In the genomic region with DNA sequence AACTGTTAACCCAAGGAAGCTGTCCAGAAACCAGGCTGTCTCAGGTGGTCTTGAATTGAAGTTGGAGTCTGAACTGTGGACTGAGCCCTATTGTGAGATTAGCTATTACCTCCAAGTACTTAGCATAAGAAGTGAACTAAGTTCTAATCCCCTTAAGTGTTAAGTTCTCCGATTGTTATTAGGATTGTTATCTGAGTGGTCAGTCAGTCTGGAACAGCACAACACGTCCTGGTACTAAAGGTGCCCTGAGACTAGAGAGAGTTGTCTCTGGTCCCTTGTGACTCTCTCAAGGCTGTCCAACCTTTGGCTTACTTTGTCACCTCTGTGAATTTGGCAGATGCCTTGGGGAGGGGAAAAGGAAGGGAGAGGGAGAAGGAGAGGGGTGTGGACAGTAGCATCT, we compare ENCODE assay signal across 12 mouse cellular contexts.
"Had no signal": no experiment of that assay in that cellular context is flagged by ENCODE, and none has a peak within 500 bp of the region (broad histone marks: within the 10 kb centered on the region; RNA-seq: fewer than 3 reads in every experiment).

No protein-coding gene starts in this region.

- DNase-seq: left cerebral cortex, postnatal 4 days; liver; liver, embryonic 13.5 days; liver, postnatal 0 days; lung, adult 18-20 months; lung, adult 2 months; lung, embryonic 14.5 days; lung, postnatal 10 days; lung, postnatal 14 days; lung, postnatal 36 days; lung, postnatal 4 days; midbrain, embryonic 14.5 days had no signal
